Mouse (Mus musculus) adrenal gland, postnatal 36 days (tissue): ENCODE data around the gene Tlr13. TPM values are rescaled to one million over a fixed set of nuclear protein-coding genes. Genes with fewer than 3 reads are reported as not detected.

ENCODE experiments used
- DNase-seq, 2 experiments: peaks; one replicate each; pipeline ENCODE4 v3.0.0; 2021; ENCODE audit warnings: mixed read lengths in 1 of 2
- long read RNA-seq, 2 experiments: library from polyadenylated mRNA; stranded (forward); transcript quantifications; one replicate each; pipeline ENCODE4 v2.0.0; 2021; ENCODE audit warnings: borderline sequencing depth in 2 of 2
- total RNA-seq, 2 experiments: library from RNA; stranded (reverse); gene quantifications; 2 replicates each; pipeline ENCODE4 v1.2.3; 2021

Gene Tlr13
- total RNA-seq: 1 to 10 TPM; 2.0 to 2.2 TPM
- long read RNA-seq, experiment 1, full-length matches to known transcripts: 1 of 1 reads
- long read RNA-seq, experiment 1, partial matches to known transcripts: 0 of 1 reads
- long read RNA-seq, experiment 1, other reads (novel, unspliced or antisense): 0 of 1 reads
- long read RNA-seq, experiment 2: 0 reads

DNA sequence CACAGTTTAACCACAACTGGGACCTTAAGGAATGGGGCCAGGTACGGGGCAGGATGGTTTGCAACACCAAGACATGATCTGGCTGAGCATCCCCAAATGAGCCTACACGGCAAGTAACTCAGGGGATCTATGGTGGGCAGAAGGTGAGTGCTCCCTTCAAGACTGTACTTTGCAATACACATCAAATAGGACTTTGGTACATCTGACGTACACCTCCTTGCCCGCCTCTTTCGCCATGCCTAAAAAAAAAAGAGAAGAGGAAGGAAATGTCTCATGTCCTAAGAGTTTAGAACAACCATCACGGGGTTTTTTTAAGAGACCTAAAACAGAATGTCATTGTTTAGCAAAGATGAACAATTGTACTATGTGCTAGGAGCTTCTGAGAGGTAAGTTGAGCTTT lies at the start of gene Tlr13:
Tlr13 (plus strand) TSS at position 269 of the 400 bp plus-strand sequence.
- DNase-seq: no peak

DNA sequence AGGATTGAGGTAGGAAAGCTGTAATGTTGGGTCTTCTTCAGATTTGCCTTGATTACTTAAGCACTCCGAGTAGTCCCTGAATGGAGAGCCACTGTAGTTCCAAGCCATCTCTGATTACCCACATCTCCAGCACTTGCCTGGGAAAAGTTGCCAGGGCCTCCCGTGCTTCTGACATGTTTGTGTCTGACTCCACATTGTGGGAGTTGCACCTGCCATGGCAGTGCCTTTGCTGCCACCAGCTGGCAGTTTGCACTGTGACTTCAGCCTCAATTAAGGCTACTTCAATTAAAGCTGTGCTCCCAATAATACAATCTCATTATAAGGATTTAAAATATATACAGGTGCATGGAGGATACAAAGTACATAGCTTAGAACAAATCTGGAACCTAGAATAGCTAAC lies 37.5 kb upstream of the Tlr13 start:
- DNase-seq: peak; percentile 45 to 52

DNA sequence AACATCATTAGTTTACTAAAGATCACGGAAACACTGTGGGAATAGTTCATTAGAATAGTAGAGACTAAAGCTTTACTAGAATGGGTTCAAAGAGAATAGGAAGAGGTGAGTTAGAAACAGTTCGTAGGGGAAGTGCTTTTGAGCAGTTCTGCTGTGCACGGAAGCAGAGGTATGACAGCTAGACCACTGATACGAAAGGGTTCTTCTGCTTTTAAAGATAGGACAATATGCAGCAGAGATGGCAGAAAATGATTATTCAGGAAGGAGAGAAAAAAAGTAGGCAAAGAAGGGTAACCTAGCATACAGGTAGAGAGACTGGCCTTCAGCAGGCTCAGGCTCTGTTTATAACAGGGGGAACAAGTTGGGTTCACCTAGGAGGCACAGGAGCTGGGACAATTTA lies 29.1 kb upstream of the Tlr13 start:
- no peak for DNase-seq

DNA sequence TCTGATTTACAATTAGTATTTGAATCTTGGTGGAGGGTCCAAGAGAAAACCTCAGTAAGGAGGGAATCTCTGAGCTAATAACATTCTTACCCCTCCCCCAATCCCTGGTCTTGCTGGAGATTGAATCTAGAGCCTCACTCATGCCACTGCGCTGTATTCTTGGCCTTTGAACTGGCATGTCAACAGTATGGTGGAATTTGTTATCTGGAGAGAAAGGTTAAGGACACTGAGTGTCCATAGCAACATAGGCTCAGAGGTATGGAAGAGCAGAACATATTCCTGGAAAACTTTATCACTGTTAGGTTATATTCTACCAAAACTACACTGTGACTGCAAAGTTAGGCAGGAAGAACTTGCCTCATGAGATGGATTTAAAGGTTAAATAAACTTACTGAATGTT lies 28.3 kb upstream of the Tlr13 start:
- no peak for DNase-seq

DNA sequence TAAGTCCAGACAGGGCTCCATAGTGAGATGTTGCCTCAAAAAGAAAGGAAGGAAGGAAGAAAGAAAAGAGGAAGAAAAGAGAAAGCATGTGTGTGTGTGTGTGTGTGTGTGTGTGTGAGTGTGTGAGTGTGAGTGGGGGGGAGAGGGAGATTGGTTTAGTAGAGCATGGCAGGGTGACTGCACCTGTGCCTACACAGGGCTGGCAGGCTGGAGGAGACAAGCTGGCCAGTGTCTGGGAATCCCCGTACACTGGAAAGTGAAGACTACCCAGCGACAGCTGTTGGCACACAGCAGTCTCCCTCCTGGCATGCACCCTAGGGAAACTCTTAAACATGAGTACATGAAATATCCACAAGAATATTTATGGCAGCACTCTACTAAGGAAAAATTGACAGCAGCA lies 20.2 kb upstream of the Tlr13 start:
- DNase-seq: no peak

DNA sequence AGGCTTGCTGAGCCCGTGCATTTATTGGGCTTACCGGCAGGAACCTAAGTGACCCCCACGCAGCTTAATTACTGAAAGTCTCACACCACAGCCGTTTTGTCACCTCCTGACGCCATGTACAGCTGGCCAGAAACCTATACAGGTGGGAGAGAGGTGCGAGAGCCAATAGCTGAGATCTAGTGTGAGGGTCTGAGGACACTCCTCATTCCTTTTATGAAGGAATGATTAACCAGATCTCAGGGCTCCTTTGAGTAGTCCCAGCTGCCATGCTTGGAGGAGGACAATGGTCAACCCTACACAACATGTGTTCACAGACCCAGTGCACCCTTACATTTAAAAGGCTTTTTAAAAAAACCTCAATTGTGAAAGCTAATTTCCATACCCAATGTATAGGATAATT lies 14.7 kb upstream of the Tlr13 start:
- DNase-seq: no peak

DNA sequence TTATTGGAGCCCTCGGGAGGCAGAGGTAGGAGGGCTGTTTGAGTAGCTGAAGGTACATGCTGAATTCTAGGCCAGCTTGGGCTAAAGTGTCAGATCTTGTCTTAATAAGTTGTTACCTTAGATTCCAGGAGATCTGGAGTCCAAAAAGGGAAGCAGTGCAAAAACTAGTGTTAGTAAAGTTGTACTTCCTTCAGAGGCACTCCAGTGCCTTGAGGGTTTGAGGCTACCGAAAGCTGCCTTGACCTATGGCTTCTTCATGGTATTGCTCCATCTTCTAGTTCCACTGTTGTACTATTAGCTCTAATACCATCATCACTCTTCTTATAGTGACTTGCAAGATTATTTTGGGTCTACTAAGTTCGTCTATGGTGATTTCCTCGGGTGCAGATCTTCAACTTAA lies 13.1 kb upstream of the Tlr13 start:
- DNase-seq: no peak

- peak; percentile 10 to 16 for DNase-seq
Measured at GRCm38 (mm10) chrX:106134916-106135315, 8.1 kb upstream of the Tlr13 start.

- DNase-seq: no peak
Measured at GRCm38 (mm10) chrX:106135484-106135883, 7.5 kb upstream of the Tlr13 start.

GRCm38 (mm10) chrX:106135916-106136575 lies 7.0 kb upstream of the Tlr13 start:
- DNase-seq: peak; percentile 20 to 27

DNA sequence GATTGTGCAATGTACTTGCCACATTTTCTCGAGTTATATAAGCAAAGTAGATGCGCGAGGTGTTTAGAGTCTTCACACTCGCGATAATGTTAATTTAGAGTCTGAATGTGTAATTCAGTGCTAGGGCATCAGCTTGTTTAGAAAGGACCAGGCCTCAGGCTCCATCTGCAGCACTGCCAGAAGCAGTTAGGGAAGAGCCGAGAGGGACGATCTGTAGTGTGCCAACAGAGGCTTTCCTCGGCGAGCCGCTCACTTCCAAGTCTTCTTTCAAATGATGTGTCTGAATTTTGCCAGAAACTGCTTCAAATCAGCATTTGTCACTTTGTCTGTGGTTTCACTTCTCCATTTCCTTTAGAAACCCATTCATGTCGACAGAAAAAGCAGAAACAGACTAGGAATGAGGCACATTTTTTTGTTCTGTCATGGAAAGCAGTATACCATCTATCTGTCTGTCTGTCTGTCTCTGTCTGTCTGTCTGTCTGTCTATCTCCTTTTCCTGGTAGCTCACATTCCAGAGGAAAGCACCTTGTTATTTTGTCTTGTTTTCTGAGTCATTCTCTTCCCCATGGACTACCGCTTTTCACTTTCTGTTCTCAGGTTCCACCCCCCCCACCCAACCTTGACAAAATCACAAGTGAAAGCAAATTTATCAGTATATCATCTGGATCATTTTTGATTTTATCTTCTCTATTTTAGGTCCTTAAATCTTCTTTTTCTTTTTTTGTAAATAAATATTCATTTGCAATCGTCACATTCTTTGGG lies 3.5 kb upstream of the Tlr13 start:
- no peak for DNase-seq

DNA sequence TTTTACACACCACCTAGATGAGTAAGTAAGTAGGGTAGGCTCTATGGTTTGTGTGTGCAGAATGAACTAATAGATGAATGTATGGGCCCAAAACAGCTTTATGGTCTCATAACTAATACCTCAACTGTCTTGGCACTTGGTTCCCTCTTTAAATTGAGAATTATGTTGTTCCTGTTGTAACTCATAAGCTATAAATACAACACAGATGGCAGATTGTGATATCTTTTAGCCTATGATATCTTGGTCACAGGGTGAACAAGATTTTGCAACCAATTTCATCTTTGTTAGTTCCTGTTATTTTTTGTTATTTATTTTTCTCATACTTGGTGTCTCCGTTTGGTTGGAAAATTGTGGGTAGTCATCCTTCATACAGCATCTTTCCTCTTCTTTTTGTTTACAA lies 5.2 kb downstream of the Tlr13 start:
- DNase-seq: no peak

DNA sequence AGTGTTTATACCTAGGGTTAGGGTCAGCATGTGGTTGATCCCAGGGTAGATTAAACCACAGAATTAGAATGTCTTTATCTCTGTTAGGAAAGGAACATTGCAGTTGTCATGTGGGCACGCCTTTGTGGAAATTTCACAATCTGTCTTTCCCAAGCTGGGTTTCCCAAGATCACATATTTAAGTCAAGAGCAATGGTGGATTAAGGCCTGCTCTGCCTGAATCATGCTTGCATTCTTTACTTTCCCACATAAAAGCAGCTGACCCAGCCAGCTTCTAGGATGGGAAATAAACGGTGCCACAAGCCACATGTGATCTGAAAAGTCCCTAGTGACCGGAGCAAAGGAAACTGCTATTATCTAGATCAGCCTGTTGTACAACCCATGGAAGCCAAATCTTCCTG lies 6.5 kb downstream of the Tlr13 start:
- no peak for DNase-seq

GRCm38 (mm10) chrX:106154180-106154586 lies 11.2 kb downstream of the Tlr13 start:
- no peak for DNase-seq

GRCm38 (mm10) chrX:106155892-106156291 lies 12.9 kb downstream of the Tlr13 start:
- no peak for DNase-seq

- DNase-seq: no peak
Measured at GRCm38 (mm10) chrX:106163995-106164394, 21.0 kb downstream of the Tlr13 start.

GRCm38 (mm10) chrX:106164555-106164954 lies 21.6 kb downstream of the Tlr13 start:
- no peak for DNase-seq

DNA sequence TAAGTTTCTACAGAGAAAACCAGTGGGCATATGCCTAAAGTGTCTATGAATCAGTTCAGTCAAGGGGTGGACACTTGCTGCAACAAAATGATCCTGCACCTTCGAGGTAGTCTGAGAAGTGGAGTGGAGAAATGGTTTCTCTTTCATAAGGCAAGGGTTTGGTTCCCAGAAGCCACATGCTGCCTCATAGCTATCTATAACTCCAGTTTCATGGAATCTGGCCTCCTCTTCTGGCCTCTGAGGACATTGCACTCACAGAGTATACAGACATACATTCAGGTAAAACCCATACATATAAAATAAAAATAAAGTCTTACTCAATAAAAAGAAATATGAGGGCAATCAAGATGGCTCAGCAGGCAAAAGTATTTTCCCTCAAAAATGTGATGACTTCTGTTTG lies 22.1 kb downstream of the Tlr13 start:
- no peak for DNase-seq

DNA sequence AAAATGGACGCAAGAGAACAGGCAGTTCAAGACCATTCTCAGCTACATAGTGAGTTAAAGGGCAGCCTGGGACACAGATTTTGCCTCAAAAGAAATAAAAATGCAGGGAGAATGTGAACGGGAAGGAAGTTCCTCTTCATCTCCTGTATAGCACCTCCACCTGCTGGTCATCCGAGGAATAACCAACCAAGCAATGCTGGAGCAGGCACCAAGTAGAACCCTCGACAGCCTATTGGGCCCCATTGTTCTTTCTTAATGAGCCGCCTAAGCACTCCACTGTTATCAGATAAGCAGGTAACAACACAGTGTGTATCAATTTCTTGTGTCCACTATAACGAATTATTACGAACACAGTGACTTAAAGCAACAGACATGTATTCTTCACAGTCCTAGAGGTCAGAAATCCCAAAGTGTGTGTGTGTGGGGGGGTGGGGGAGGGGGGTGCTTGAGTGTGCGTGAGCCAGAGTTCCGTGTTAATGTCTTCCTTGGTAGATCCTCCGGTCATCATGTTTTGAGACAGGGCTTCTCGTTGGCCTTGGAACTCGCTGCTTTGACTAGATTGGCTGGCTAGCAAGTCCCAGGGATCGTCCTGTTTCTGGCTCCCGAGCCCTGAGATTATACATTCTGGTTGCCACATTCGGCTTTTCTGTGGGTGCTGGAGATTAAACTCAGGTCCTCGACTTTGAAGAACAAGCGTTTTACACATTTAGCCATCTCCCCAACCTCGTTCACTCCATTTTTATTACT lies 28.3 kb downstream of the Tlr13 start:
- DNase-seq: peak; percentile 70 to 74

- DNase-seq: no peak
Measured at GRCm38 (mm10) chrX:106171853-106172154, 28.8 kb downstream of the Tlr13 start.

DNA sequence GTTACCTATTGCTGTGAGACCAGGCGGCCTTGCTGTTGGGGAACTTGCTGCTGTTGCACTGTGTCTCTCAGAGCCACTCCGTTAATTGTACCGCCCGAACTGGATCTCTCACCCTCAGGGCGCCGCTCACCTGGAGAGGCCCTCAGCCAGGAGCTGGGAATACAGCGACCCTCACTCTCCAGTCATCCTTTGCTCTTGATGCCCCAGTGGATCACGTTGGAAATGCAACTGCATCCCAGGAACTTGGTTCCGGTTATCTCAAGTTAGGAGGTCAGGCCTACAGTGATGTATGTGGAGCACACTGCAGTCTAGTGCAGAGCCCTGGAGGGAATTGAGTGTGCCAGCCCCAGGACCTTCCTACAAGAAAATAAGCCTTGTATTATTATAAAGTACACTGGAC lies 33.3 kb downstream of the Tlr13 start:
- no peak for DNase-seq

DNA sequence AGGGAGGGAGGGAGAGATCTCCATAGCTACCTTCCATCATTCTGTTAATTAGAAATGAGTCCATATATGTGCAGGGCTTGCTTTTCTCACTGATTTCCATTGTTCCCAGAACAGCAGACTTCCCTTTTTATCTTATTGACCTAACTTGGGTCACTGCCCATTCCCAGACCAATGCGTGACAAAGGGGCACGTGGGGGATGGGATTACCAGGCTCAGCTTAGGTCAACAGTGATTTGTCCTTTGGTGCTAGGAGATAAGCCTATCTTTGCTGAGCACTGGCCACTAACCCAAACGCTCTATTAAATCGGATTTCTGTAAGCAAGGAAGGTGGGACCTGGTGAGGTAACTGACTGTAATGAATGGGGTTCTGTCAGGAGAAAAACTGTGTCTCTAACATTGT lies 41.3 kb downstream of the Tlr13 start:
- DNase-seq: no peak

DNA sequence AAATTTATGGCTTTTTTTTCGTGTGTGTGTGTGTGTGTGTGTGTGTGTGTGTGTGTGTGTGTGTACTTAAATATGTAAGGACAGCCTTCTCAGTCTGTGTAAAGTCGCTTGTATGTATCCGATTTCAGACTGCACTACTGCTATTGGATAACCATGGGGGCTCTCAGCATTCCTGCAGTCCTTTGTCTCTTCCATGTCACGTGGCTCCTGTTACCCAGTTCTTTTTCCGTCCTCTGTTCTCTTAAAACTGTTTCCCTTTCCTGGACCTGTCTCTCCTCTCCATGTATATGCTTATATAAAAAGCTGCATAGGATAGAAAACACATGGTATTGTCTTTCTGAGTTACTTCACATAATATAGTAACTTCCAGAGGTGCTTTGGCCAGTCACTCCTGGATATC lies 42.7 kb downstream of the Tlr13 start:
- no peak for DNase-seq
